Mouse (Mus musculus): ENCODE data around the gene Gm17190.
"Not testable (repeated sequence)": the region's sequence is repeated elsewhere in the genome, so short reads cannot be mapped to it uniquely, and the experiment has no call there.

Gene Gm17190

GRCm38 (mm10) chr13:96081754-96082153, at the start of gene Gm17190:
Gm17190 (plus strand) TSS chr13:96082054.
- not testable (repeated sequence) for DNase-seq (ENCODE audit: low spot score in 2 of 2)

- no peak for DNase-seq (ENCODE audit: low spot score in 2 of 2)
Observed at GRCm38 (mm10) chr13:96039536-96039935, 42.3 kb upstream of the Gm17190 start.

- DNase-seq (ENCODE audit: low spot score in 2 of 2): no peak
Observed at GRCm38 (mm10) chr13:96040275-96041042, 41.4 kb upstream of the Gm17190 start.

GRCm38 (mm10) chr13:96045396-96045795, 36.5 kb upstream of the Gm17190 start:
- DNase-seq (ENCODE audit: low spot score in 2 of 2): no peak

GRCm38 (mm10) chr13:96052755-96053154, 29.1 kb upstream of the Gm17190 start:
- no peak for DNase-seq (ENCODE audit: low spot score in 2 of 2)

- DNase-seq (ENCODE audit: low spot score in 2 of 2): no peak
Observed at GRCm38 (mm10) chr13:96073555-96073954, 8.3 kb upstream of the Gm17190 start.

GRCm38 (mm10) chr13:96081276-96081675, 578 bp upstream of the Gm17190 start, which contains the start of gene Gm20075:
Gm20075 (minus strand) TSS chr13:96081376.
- not testable (repeated sequence) for DNase-seq (ENCODE audit: low spot score in 2 of 2)

GRCm38 (mm10) chr13:96085581-96086302, 3.9 kb downstream of the Gm17190 start:
- no peak for DNase-seq (ENCODE audit: low spot score in 2 of 2)

GRCm38 (mm10) chr13:96090929-96091328, 9.1 kb downstream of the Gm17190 start:
- no peak for DNase-seq (ENCODE audit: low spot score in 2 of 2)

- DNase-seq (ENCODE audit: low spot score in 2 of 2): no peak
Observed at GRCm38 (mm10) chr13:96106367-96106766, 24.5 kb downstream of the Gm17190 start.

GRCm38 (mm10) chr13:96110767-96111166, 28.9 kb downstream of the Gm17190 start:
- no peak for DNase-seq (ENCODE audit: low spot score in 2 of 2)

GRCm38 (mm10) chr13:96112711-96113110, 30.9 kb downstream of the Gm17190 start:
- DNase-seq (ENCODE audit: low spot score in 2 of 2): no peak

- DNase-seq (ENCODE audit: low spot score in 2 of 2): no peak
Observed at GRCm38 (mm10) chr13:96125011-96125410, 43.2 kb downstream of the Gm17190 start.

GRCm38 (mm10) chr13:96126669-96127068, 44.8 kb downstream of the Gm17190 start:
- DNase-seq (ENCODE audit: low spot score in 2 of 2): no peak

GRCm38 (mm10) chr13:96129081-96129480, 47.2 kb downstream of the Gm17190 start:
- DNase-seq (ENCODE audit: low spot score in 2 of 2): no peak

- DNase-seq (ENCODE audit: low spot score in 2 of 2): no peak
Observed at GRCm38 (mm10) chr13:96131050-96131449, 49.2 kb downstream of the Gm17190 start.

GRCm38 (mm10) chr13:96131911-96132310, 50.1 kb downstream of the Gm17190 start:
- DNase-seq (ENCODE audit: low spot score in 2 of 2): no peak

- no peak for DNase-seq (ENCODE audit: low spot score in 2 of 2)
Observed at GRCm38 (mm10) chr13:96132401-96132816, 50.6 kb downstream of the Gm17190 start, which contains the start of gene Sv2c. Sv2c (minus strand) TSS chr13:96132577.

All from natural killer cell, adult 2 months (primary cell).